Mouse (Mus musculus) gastrocnemius, adult 2 months (tissue): ENCODE results near the gene Ddx6. TPM values are rescaled to one million over a fixed set of nuclear protein-coding genes. Genes with fewer than 3 reads are reported as not detected.
A peak's percentile ranks its signal among the peaks of the same experiment; 100 is the strongest.

ENCODE experiments used
- DNase-seq: peaks from one replicate; pipeline ENCODE4 v3.0.0; 2022
- H3K27ac ChIP-seq: fragments of 200-600 bp; 2 replicates; pipeline ENCODE4 v1.8.1; 2022; ENCODE audit warnings: mild to moderate bottlenecking
- H3K4me3 ChIP-seq: fragments of 200-600 bp; 2 replicates; pipeline ENCODE4 v1.8.1; 2022; ENCODE audit warnings: mild to moderate bottlenecking, moderate library complexity
- CTCF ChIP-seq: fragments of 200-600 bp; IDR thresholded peaks from 2 replicates; pipeline ENCODE4 v1.8.1; 2022; ENCODE audit warnings: antibody characterized with exemption, mild to moderate bottlenecking, moderate library complexity
- intact Hi-C: fragments of 180-260 bp; cut with DNase I; formaldehyde crosslinking; loops from one replicate; pipeline ENCODE4 v1.15.1; 2025
- total RNA-seq, 2 experiments: library from RNA; stranded (reverse); gene quantifications; 2 replicates each; pipeline ENCODE4 v1.2.3; 2021

Gene Ddx6
- total RNA-seq, 2 experiments from 2014 or later: 68.8 to 74.4 TPM

- peak; percentile 86 for DNase-seq
- H3K27ac ChIP-seq: no peak overlapping the region
- intact Hi-C loops: loop anchor here (1.0 to 2.0 kb wide), 2 partner anchors 149 to 198 kb away; partner anchors contain the start of gene Upk2
Observed at GRCm38 (mm10) chr9:44652027-44652426, 47.3 kb downstream of the Ddx6 start.

GRCm38 (mm10) chr9:44653896-44654295, 49.2 kb downstream of the Ddx6 start:
- Histone ChIP-seq H3K4me3 (no peak overlapping the region), H3K27ac (no peak overlapping the region)
- no peak for DNase-seq
- intact Hi-C loops: loop anchor here (2.0 kb wide), 1 partner anchor 151 kb away; no protein-coding TSS in a partner anchor
- no peak for TF ChIP-seq CTCF

More at GRCm38 (mm10) chr9:44652027-44652426, 47.3 kb downstream of the Ddx6 start:
- TF ChIP-seq CTCF: peak; percentile 93
- H3K4me3 ChIP-seq: no peak overlapping the region

- H3K27ac ChIP-seq: peak overlapping the region; percentile 46
- H3K4me3 ChIP-seq: peak overlapping the region; percentile 79
- intact Hi-C loops: loop anchor here (1.0 to 5.0 kb wide), 3 partner anchors 30 to 92 kb away; no protein-coding TSS in a partner anchor
Observed at GRCm38 (mm10) chr9:44655098-44656066, 50.7 kb downstream of the Ddx6 start.

GRCm38 (mm10) chr9:44663706-44664105, 59.0 kb downstream of the Ddx6 start:
- intact Hi-C loops: no loop called here
- no peak for DNase-seq
- H3K27ac ChIP-seq: no peak overlapping the region
- no peak for TF ChIP-seq CTCF
- no peak overlapping the region for H3K4me3 ChIP-seq

More at GRCm38 (mm10) chr9:44655098-44656066, 50.7 kb downstream of the Ddx6 start:
- peak; percentile 84 for TF ChIP-seq CTCF
- DNase-seq: peak; percentile 70

- intact Hi-C loops: no loop called here
- no peak for DNase-seq
- no peak overlapping the region for H3K27ac ChIP-seq
- no peak overlapping the region for H3K4me3 ChIP-seq
- no peak for TF ChIP-seq CTCF
Observed at GRCm38 (mm10) chr9:44671416-44671815, 66.7 kb downstream of the Ddx6 start.

- Histone ChIP-seq H3K4me3 (no peak overlapping the region), H3K27ac (no peak overlapping the region)
- no peak for TF ChIP-seq CTCF
- intact Hi-C loops: no loop called here
- DNase-seq: no peak
Observed at GRCm38 (mm10) chr9:44672291-44672865, 67.7 kb downstream of the Ddx6 start.

GRCm38 (mm10) chr9:44673005-44673404, 68.3 kb downstream of the Ddx6 start, which contains the start of gene Treh:
Treh (plus strand) TSS chr9:44673233.
- Histone ChIP-seq H3K27ac (no peak within 1 kb of the TSS), H3K4me3 (no peak within 1 kb of the TSS)
- intact Hi-C loops: no loop called here
- DNase-seq: peak; percentile 68
- no peak for TF ChIP-seq CTCF

GRCm38 (mm10) chr9:44678288-44678871, 73.7 kb downstream of the Ddx6 start:
- Histone ChIP-seq H3K4me3 (no peak overlapping the region), H3K27ac (no peak overlapping the region)
- DNase-seq: no peak
- intact Hi-C loops: no loop called here
- TF ChIP-seq CTCF: peak; percentile 50

GRCm38 (mm10) chr9:44679565-44679964, 74.9 kb downstream of the Ddx6 start:
- TF ChIP-seq CTCF: no peak
- Histone ChIP-seq H3K4me3 (no peak overlapping the region), H3K27ac (no peak overlapping the region)
- DNase-seq: no peak
- intact Hi-C loops: no loop called here

GRCm38 (mm10) chr9:44683046-44683445, 78.4 kb downstream of the Ddx6 start:
- no peak overlapping the region for H3K4me3 ChIP-seq
- H3K27ac ChIP-seq: no peak overlapping the region
- no peak for TF ChIP-seq CTCF
- no peak for DNase-seq
- intact Hi-C loops: no loop called here

- H3K4me3 ChIP-seq: no peak overlapping the region
- peak; percentile 100; the same call in 1 of the 2 replicates for TF ChIP-seq CTCF
- DNase-seq: peak; percentile 79
- intact Hi-C loops: loop anchor here (1.0 kb wide), 1 partner anchor 30 kb away; no protein-coding TSS in a partner anchor
- H3K27ac ChIP-seq: peak overlapping the region; percentile 61
Observed at GRCm38 (mm10) chr9:44685346-44686330, 80.9 kb downstream of the Ddx6 start.
